Mouse (Mus musculus) hindbrain, embryonic 15.5 days (tissue): ENCODE measurements at regions not wholly inside any gene's neighbourhood (a gene's known extent, or its start where the extent isn't known, plus 50 kb on each side); places are given as distances from the start of the nearest gene placed in this dataset.

Experiments
- ATAC-seq: fragments of 200-750 bp; cut with Nextera tagmentation; 2 replicates; pipeline ENCODE4 v1.8.0; 2017; ENCODE audit warnings: low read depth, moderate number of reproducible peaks, moderate TSS enrichment; ENCODE audit not compliant: low FRiP score
- H3K27ac ChIP-seq: fragments of 300-500 bp; sonication (generic); replicated peaks from 2 replicates; pipeline ENCODE4 v1.5.1; 2015; ENCODE audit warnings: mild to moderate bottlenecking, inconsistent platforms
- H3K27me3 ChIP-seq: fragments of 300-500 bp; sonication (generic); 2 replicates; pipeline ENCODE4 v1.6.1; 2015; ENCODE audit warnings: control low read depth, inconsistent platforms
- H3K36me3 ChIP-seq: fragments of 300-500 bp; sonication (generic); 2 replicates; pipeline ENCODE4 v1.6.1; 2015; ENCODE audit warnings: control low read depth, inconsistent platforms
- H3K4me1 ChIP-seq: fragments of 300-500 bp; sonication (generic); replicated peaks from 2 replicates; pipeline ENCODE4 v1.6.1; 2015; ENCODE audit warnings: control low read depth, inconsistent platforms
- H3K4me2 ChIP-seq: fragments of 300-500 bp; sonication (generic); 2 replicates; pipeline ENCODE4 v1.6.1; 2015; ENCODE audit warnings: moderate library complexity, mild to moderate bottlenecking, inconsistent platforms
- H3K4me3 ChIP-seq: fragments of 300-500 bp; sonication (generic); 2 replicates; pipeline ENCODE4 v1.5.1; 2015; ENCODE audit warnings: mild to moderate bottlenecking, inconsistent platforms
- H3K9ac ChIP-seq: fragments of 300-500 bp; sonication (generic); 2 replicates; pipeline ENCODE4 v1.6.1; 2015; ENCODE audit warnings: inconsistent platforms
- H3K9me3 ChIP-seq: fragments of 300-500 bp; sonication (generic); 2 replicates; pipeline ENCODE4 v1.6.1; 2016; ENCODE audit warnings: control low read depth, inconsistent platforms
- WGBS: fragments of 180-500 bp; shearing (Covaris S2); methylation state at CpG from one replicate; pipeline ENCODE4 v1.1.7; 2015; 5-methylcytosine and 5-hydroxymethylcytosine counted together

GRCm38 (mm10) chr15:65733326-65733725, 718.6 kb upstream of the Gm21961 start:
- WGBS = 70% methylated on average over 6 of the region's 6 CpGs
- H3K36me3 ChIP-seq = no peaks in the 10 kb centered on the region
- no peak overlapping the region for H3K4me2 ChIP-seq
- no peaks in the 10 kb centered on the region for H3K27me3 ChIP-seq
- no peak overlapping the region for H3K9ac ChIP-seq
- H3K9me3 ChIP-seq = no peaks in the 10 kb centered on the region
- no peak for ATAC-seq
- H3K27ac ChIP-seq = no peak overlapping the region
- H3K4me3 ChIP-seq = no peak overlapping the region
- no peaks in the 10 kb centered on the region for H3K4me1 ChIP-seq

- Histone ChIP-seq H3K4me2 (no peak overlapping the region), H3K27ac (no peak overlapping the region), H3K4me3 (no peak overlapping the region), H3K9ac (no peak overlapping the region), H3K4me1 (no peaks in the 10 kb centered on the region), H3K36me3 (no peaks in the 10 kb centered on the region), H3K9me3 (no peaks in the 10 kb centered on the region), H3K27me3 (no peaks in the 10 kb centered on the region)
- WGBS = 91% methylated on average over 2 of the region's 2 CpGs
- no peak for ATAC-seq
Observed at GRCm38 (mm10) chr15:65731308-65731707, 716.6 kb upstream of the Gm21961 start.

- H3K4me1 ChIP-seq = no peaks in the 10 kb centered on the region
- no peak overlapping the region for H3K4me2 ChIP-seq
- no peaks in the 10 kb centered on the region for H3K27me3 ChIP-seq
- no peak overlapping the region for H3K4me3 ChIP-seq
- no peak overlapping the region for H3K27ac ChIP-seq
- WGBS = 94% methylated on average over 1 of the region's 1 CpGs
- no peak overlapping the region for H3K9ac ChIP-seq
- ATAC-seq = no peak
- H3K36me3 ChIP-seq = no peaks in the 10 kb centered on the region
- no peaks in the 10 kb centered on the region for H3K9me3 ChIP-seq
Observed at GRCm38 (mm10) chr15:65727061-65727460, 712.4 kb upstream of the Gm21961 start.

- ATAC-seq = no peak
- Histone ChIP-seq H3K4me3 (no peak overlapping the region), H3K4me2 (no peak overlapping the region), H3K9me3 (no peaks in the 10 kb centered on the region), H3K27me3 (no peaks in the 10 kb centered on the region), H3K9ac (no peak overlapping the region), H3K36me3 (no peaks in the 10 kb centered on the region), H3K4me1 (no peaks in the 10 kb centered on the region), H3K27ac (no peak overlapping the region)
- WGBS = 97% methylated on average over 2 of the region's 2 CpGs
Observed at GRCm38 (mm10) chr15:65726271-65726670, 711.6 kb upstream of the Gm21961 start.

- no peaks in the 10 kb centered on the region for H3K4me1 ChIP-seq
- WGBS = 46% methylated on average over 3 of the region's 3 CpGs
- peak; percentile 91; the same call in 1 of the 2 replicates for ATAC-seq
- H3K36me3 ChIP-seq = no peaks in the 10 kb centered on the region
- H3K4me2 ChIP-seq = no peak overlapping the region
- H3K9me3 ChIP-seq = no peaks in the 10 kb centered on the region
- no peak overlapping the region for H3K27ac ChIP-seq
- H3K9ac ChIP-seq = no peak overlapping the region
- H3K27me3 ChIP-seq = no peaks in the 10 kb centered on the region
- H3K4me3 ChIP-seq = no peak overlapping the region
Observed at GRCm38 (mm10) chr15:65703559-65703958, 688.9 kb upstream of the Gm21961 start.

GRCm38 (mm10) chr15:65701510-65701909, 686.8 kb upstream of the Gm21961 start:
- WGBS = 8% methylated on average over 1 of the region's 1 CpGs
- H3K4me3 ChIP-seq = no peak overlapping the region
- H3K4me1 ChIP-seq = no peaks in the 10 kb centered on the region
- no peak overlapping the region for H3K27ac ChIP-seq
- H3K9me3 ChIP-seq = no peaks in the 10 kb centered on the region
- H3K27me3 ChIP-seq = no peaks in the 10 kb centered on the region
- no peak overlapping the region for H3K4me2 ChIP-seq
- no peaks in the 10 kb centered on the region for H3K36me3 ChIP-seq
- ATAC-seq = no peak
- no peak overlapping the region for H3K9ac ChIP-seq

- Histone ChIP-seq H3K9ac (no peak overlapping the region), H3K27me3 (no peaks in the 10 kb centered on the region), H3K36me3 (no peaks in the 10 kb centered on the region), H3K27ac (no peak overlapping the region), H3K4me1 (no peaks in the 10 kb centered on the region), H3K4me3 (no peak overlapping the region), H3K9me3 (no peaks in the 10 kb centered on the region), H3K4me2 (no peak overlapping the region)
- WGBS = 92% methylated on average over 2 of the region's 2 CpGs
- no peak for ATAC-seq
Observed at GRCm38 (mm10) chr15:65698596-65698995, 683.9 kb upstream of the Gm21961 start.
